Mouse (Mus musculus): ENCODE results near the gene Mfn1. TPM values are rescaled to one million over a fixed set of nuclear protein-coding genes. Genes with fewer than 3 reads are reported as not detected.
A peak's percentile ranks its signal among the peaks of the same experiment; 100 is the strongest.

The Mfn1 gene
- polyA plus RNA-seq, 1 experiment from 2014 or later, result 39.5 TPM

DNA sequence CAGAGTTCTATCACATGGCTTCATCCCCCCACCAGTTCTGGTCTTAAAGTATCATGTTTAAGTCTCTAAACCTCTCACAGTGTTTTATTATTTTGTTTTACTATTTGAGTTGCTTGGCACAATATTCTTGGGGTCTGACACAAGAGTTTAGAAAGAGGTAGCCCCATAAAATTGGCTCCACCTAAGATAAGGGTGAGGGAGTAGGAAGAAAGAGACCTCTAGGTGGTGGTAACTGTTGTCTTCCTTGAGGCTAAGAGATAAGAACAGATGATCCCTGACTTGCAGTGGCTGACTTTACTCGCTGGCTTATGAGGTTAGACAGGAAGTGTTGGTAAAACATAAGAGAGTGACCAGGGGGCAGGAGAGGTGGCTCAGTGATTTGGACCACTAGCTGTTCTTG lies 6.4 kb downstream of the Mfn1 start:
- no peaks in the 10 kb centered on the region for H3K4me1 ChIP-seq (replicated peaks; ENCODE audit: control insufficient read depth, insufficient read depth, low read length)
- H3K36me3 ChIP-seq (ENCODE audit: control insufficient read depth, insufficient read depth, low read length), result no peaks in the 10 kb centered on the region
- WGBS, result 71% methylated on average over 1 of the region's 1 CpGs
- no peaks in the 10 kb centered on the region for H3K9me3 ChIP-seq (ENCODE audit: control insufficient read depth, low read length)
- no peak overlapping the region for H3K4me3 ChIP-seq (ENCODE audit: low read depth, low read length)
- no peak overlapping the region for H3K27ac ChIP-seq (ENCODE audit: low read depth, low read length)
- no peak for ATAC-seq (ENCODE audit: low FRiP score)
- H3K4me2 ChIP-seq (replicated peaks; ENCODE audit: low read depth, low read length), result no peak overlapping the region
- DNase-seq (ENCODE audit: low spot score), result no peak
- H3K9ac ChIP-seq (ENCODE audit: low read depth, low read length), result no peak overlapping the region
- H3K27me3 ChIP-seq (ENCODE audit: control insufficient read depth, insufficient read depth, low read length), result no peaks in the 10 kb centered on the region

GRCm38 (mm10) chr3:32537556-32537955 lies 8.3 kb downstream of the Mfn1 start:
- ATAC-seq (ENCODE audit: low FRiP score) (no peak), DNase-seq (ENCODE audit: low spot score) (no peak)
- no peaks in the 10 kb centered on the region for H3K9me3 ChIP-seq (ENCODE audit: control insufficient read depth, low read length)
- no peak overlapping the region for H3K4me3 ChIP-seq (ENCODE audit: low read depth, low read length)
- H3K4me2 ChIP-seq (replicated peaks; ENCODE audit: low read depth, low read length), result no peak overlapping the region
- no peaks in the 10 kb centered on the region for H3K4me1 ChIP-seq (replicated peaks; ENCODE audit: control insufficient read depth, insufficient read depth, low read length)
- H3K27me3 ChIP-seq (ENCODE audit: control insufficient read depth, insufficient read depth, low read length), result no peaks in the 10 kb centered on the region
- H3K9ac ChIP-seq (ENCODE audit: low read depth, low read length), result no peak overlapping the region
- H3K27ac ChIP-seq (ENCODE audit: low read depth, low read length), result no peak overlapping the region
- H3K36me3 ChIP-seq (ENCODE audit: control insufficient read depth, insufficient read depth, low read length), result no peaks in the 10 kb centered on the region
- WGBS, result 61% methylated on average over 1 of the region's 1 CpGs

- Histone ChIP-seq H3K27ac (ENCODE audit: low read depth, low read length) (no peak overlapping the region), H3K4me2 (replicated peaks; ENCODE audit: low read depth, low read length) (no peak overlapping the region), H3K36me3 (ENCODE audit: control insufficient read depth, insufficient read depth, low read length) (no peaks in the 10 kb centered on the region), H3K4me3 (ENCODE audit: low read depth, low read length) (no peak overlapping the region), H3K27me3 (ENCODE audit: control insufficient read depth, insufficient read depth, low read length) (no peaks in the 10 kb centered on the region), H3K9ac (ENCODE audit: low read depth, low read length) (no peak overlapping the region), H3K9me3 (ENCODE audit: control insufficient read depth, low read length) (no peaks in the 10 kb centered on the region), H3K4me1 (replicated peaks; ENCODE audit: control insufficient read depth, insufficient read depth, low read length) (no peaks in the 10 kb centered on the region)
- ATAC-seq (ENCODE audit: low FRiP score), result no peak
- no peak for DNase-seq (ENCODE audit: low spot score)
- WGBS, result 90% methylated on average over 5 of the region's 5 CpGs
Observed at GRCm38 (mm10) chr3:32538091-32538490, 8.8 kb downstream of the Mfn1 start.

- Histone ChIP-seq H3K36me3 (ENCODE audit: control insufficient read depth, insufficient read depth, low read length) (no peaks in the 10 kb centered on the region), H3K9me3 (ENCODE audit: control insufficient read depth, low read length) (no peaks in the 10 kb centered on the region), H3K27me3 (ENCODE audit: control insufficient read depth, insufficient read depth, low read length) (no peaks in the 10 kb centered on the region), H3K4me2 (replicated peaks; ENCODE audit: low read depth, low read length) (no peak overlapping the region), H3K9ac (ENCODE audit: low read depth, low read length) (no peak overlapping the region), H3K27ac (ENCODE audit: low read depth, low read length) (no peak overlapping the region), H3K4me3 (ENCODE audit: low read depth, low read length) (no peak overlapping the region), H3K4me1 (replicated peaks; ENCODE audit: control insufficient read depth, insufficient read depth, low read length) (no peaks in the 10 kb centered on the region)
- peak; percentile 8 for DNase-seq (ENCODE audit: low spot score)
- ATAC-seq (ENCODE audit: low FRiP score), result no peak
- WGBS, result 95% methylated on average over 1 of the region's 1 CpGs
Observed at GRCm38 (mm10) chr3:32553061-32553460, 23.8 kb downstream of the Mfn1 start.

- no peak overlapping the region for H3K4me2 ChIP-seq (replicated peaks; ENCODE audit: low read depth, low read length)
- 94% methylated on average over 6 of the region's 6 CpGs for WGBS
Observed at GRCm38 (mm10) chr3:32563401-32563800, 34.1 kb downstream of the Mfn1 start.

GRCm38 (mm10) chr3:32573086-32573485 lies 43.8 kb downstream of the Mfn1 start:
- H3K4me2 ChIP-seq (replicated peaks; ENCODE audit: low read depth, low read length), result no peak overlapping the region
- 94% methylated on average over 2 of the region's 2 CpGs for WGBS
- peaks cover 10% of the 10 kb centered on the region for H3K36me3 ChIP-seq (ENCODE audit: control insufficient read depth, insufficient read depth, low read length)
- no peak overlapping the region for H3K9ac ChIP-seq (ENCODE audit: low read depth, low read length)
- no peak overlapping the region for H3K4me3 ChIP-seq (ENCODE audit: low read depth, low read length)
- no peak overlapping the region for H3K27ac ChIP-seq (ENCODE audit: low read depth, low read length)
- ATAC-seq (ENCODE audit: low FRiP score) (no peak), DNase-seq (ENCODE audit: low spot score) (no peak)
- no peaks in the 10 kb centered on the region for H3K9me3 ChIP-seq (ENCODE audit: control insufficient read depth, low read length)
- H3K4me1 ChIP-seq (replicated peaks; ENCODE audit: control insufficient read depth, insufficient read depth, low read length), result no peaks in the 10 kb centered on the region
- no peaks in the 10 kb centered on the region for H3K27me3 ChIP-seq (ENCODE audit: control insufficient read depth, insufficient read depth, low read length)

More at GRCm38 (mm10) chr3:32563401-32563800, 34.1 kb downstream of the Mfn1 start:
- no peaks in the 10 kb centered on the region for H3K9me3 ChIP-seq (ENCODE audit: control insufficient read depth, low read length)
- no peaks in the 10 kb centered on the region for H3K4me1 ChIP-seq (replicated peaks; ENCODE audit: control insufficient read depth, insufficient read depth, low read length)
- no peak overlapping the region for H3K9ac ChIP-seq (ENCODE audit: low read depth, low read length)
- DNase-seq (ENCODE audit: low spot score) (no peak), ATAC-seq (ENCODE audit: low FRiP score) (no peak)
- no peak overlapping the region for H3K4me3 ChIP-seq (ENCODE audit: low read depth, low read length)
- no peak overlapping the region for H3K27ac ChIP-seq (ENCODE audit: low read depth, low read length)
- no peaks in the 10 kb centered on the region for H3K27me3 ChIP-seq (ENCODE audit: control insufficient read depth, insufficient read depth, low read length)
- H3K36me3 ChIP-seq (ENCODE audit: control insufficient read depth, insufficient read depth, low read length), result peaks cover 4% of the 10 kb centered on the region; the same call in 1 of the 2 replicates

GRCm38 (mm10) chr3:32573881-32574280 lies 44.6 kb downstream of the Mfn1 start:
- no peak overlapping the region for H3K9ac ChIP-seq (ENCODE audit: low read depth, low read length)
- H3K9me3 ChIP-seq (ENCODE audit: control insufficient read depth, low read length), result no peaks in the 10 kb centered on the region
- no peak overlapping the region for H3K27ac ChIP-seq (ENCODE audit: low read depth, low read length)
- H3K4me3 ChIP-seq (ENCODE audit: low read depth, low read length), result no peak overlapping the region
- H3K4me2 ChIP-seq (replicated peaks; ENCODE audit: low read depth, low read length), result no peak overlapping the region
- H3K4me1 ChIP-seq (replicated peaks; ENCODE audit: control insufficient read depth, insufficient read depth, low read length), result no peaks in the 10 kb centered on the region
- DNase-seq (ENCODE audit: low spot score) (no peak), ATAC-seq (ENCODE audit: low FRiP score) (no peak)
- WGBS, result 77% methylated on average over 9 of the region's 9 CpGs
- peaks cover 6% of the 10 kb centered on the region; the same call in 1 of the 2 replicates for H3K36me3 ChIP-seq (ENCODE audit: control insufficient read depth, insufficient read depth, low read length)
- H3K27me3 ChIP-seq (ENCODE audit: control insufficient read depth, insufficient read depth, low read length), result no peaks in the 10 kb centered on the region

DNA sequence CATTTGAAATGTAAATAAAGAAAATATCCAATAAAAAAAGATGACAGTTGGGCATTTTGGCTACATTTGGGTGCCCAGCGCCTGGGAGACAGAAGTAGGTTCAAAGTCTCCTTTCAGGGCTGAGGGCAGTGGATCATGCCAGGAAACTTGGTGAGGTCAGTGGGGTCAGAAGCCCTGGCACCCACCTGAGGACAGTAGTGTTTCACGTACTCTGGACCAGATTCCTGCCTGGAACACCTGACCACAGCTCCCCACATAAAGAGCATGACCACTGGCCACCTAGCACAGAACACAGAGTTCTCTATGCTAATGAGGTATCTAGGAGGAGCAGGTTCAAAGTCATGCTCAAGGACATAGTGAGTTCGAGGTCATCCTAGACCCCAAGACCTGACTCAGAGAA lies 45.9 kb downstream of the Mfn1 start:
- WGBS, result 95% methylated on average over 3 of the region's 3 CpGs
- no peak for ATAC-seq (ENCODE audit: low FRiP score)

GRCm38 (mm10) chr3:32578772-32579171 lies 49.5 kb downstream of the Mfn1 start:
- Histone ChIP-seq H3K4me2 (replicated peaks; ENCODE audit: low read depth, low read length) (no peak overlapping the region), H3K4me3 (ENCODE audit: low read depth, low read length) (no peak overlapping the region), H3K9ac (ENCODE audit: low read depth, low read length) (no peak overlapping the region), H3K4me1 (replicated peaks; ENCODE audit: control insufficient read depth, insufficient read depth, low read length) (no peaks in the 10 kb centered on the region), H3K27ac (ENCODE audit: low read depth, low read length) (no peak overlapping the region), H3K9me3 (ENCODE audit: control insufficient read depth, low read length) (no peaks in the 10 kb centered on the region), H3K27me3 (ENCODE audit: control insufficient read depth, insufficient read depth, low read length) (no peaks in the 10 kb centered on the region), H3K36me3 (ENCODE audit: control insufficient read depth, insufficient read depth, low read length) (no peaks in the 10 kb centered on the region)
- ATAC-seq (ENCODE audit: low FRiP score), result no peak
- no peak for DNase-seq (ENCODE audit: low spot score)
- 89% methylated on average over 5 of the region's 5 CpGs for WGBS

More for the DNA sequence above, 45.9 kb downstream of the Mfn1 start:
- no peaks in the 10 kb centered on the region for H3K4me1 ChIP-seq (replicated peaks; ENCODE audit: control insufficient read depth, insufficient read depth, low read length)
- H3K4me3 ChIP-seq (ENCODE audit: low read depth, low read length), result no peak overlapping the region
- H3K27ac ChIP-seq (ENCODE audit: low read depth, low read length), result no peak overlapping the region
- H3K4me2 ChIP-seq (replicated peaks; ENCODE audit: low read depth, low read length), result no peak overlapping the region
- no peak for DNase-seq (ENCODE audit: low spot score)
- no peaks in the 10 kb centered on the region for H3K36me3 ChIP-seq (ENCODE audit: control insufficient read depth, insufficient read depth, low read length)
- H3K27me3 ChIP-seq (ENCODE audit: control insufficient read depth, insufficient read depth, low read length), result no peaks in the 10 kb centered on the region
- H3K9me3 ChIP-seq (ENCODE audit: control insufficient read depth, low read length), result no peaks in the 10 kb centered on the region
- no peak overlapping the region for H3K9ac ChIP-seq (ENCODE audit: low read depth, low read length)
